Mouse (Mus musculus): ENCODE measurements around the gene Fbxo3.
"Not testable (repeated sequence)": the region's sequence is repeated elsewhere in the genome, so short reads cannot be mapped to it uniquely, and the experiment has no call there.

Fbxo3 gene

DNA sequence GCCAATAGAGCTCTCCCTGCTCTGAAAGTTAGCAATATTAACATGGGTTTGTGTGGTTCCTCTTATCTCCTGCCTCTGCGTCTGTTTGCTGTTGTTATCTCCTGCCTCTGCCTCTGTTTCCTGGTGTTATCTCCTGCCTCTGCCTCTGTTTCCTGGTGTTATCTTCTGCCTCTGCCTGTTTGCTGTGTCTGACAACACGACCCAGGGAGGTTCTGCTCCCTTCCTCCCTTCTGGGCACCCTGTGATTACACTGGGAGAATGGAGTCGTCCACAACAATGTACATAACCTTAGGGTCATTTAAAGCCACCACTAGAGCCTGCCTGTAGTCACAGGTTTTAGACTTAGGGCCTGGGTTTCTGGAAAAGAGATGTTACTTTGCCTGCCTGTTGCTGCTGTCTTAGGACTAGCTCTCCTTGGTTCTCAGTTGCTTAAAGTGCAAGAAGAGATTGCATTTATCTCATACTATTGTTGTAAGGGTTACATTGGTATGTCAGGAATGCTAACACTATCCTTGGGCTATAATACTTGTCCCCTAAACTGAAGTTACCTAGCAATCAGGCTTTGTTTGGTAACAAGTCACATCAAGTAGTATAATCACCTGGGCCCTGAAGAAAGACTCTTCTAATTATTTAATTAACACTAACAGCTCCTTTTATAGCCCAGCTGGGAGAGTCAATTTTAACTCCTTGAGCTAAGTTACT lies 71.2 kb downstream of the Fbxo3 start:
- DNase-seq = no peak

DNA sequence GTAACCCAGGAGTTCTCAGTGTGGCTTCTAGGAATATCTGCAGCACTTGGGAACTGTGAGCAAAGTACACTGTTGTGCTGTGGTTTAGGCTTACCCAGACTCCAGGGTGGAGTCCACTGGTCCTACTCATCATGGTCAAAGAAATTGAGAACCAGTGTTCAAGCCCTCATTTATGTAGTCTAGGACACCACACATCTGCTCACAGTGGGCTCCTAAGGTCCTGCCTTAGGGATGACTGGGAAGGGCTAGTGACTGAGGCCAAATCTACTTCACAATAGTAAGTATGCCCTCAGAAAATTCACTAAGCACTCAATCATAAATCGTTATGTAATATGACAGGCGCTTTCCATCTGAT lies 71.7 kb downstream of the Fbxo3 start:
- DNase-seq = no peak

GRCm38 (mm10) chr2:104099946-104100345 lies 72.4 kb downstream of the Fbxo3 start:
- DNase-seq = no peak

DNA sequence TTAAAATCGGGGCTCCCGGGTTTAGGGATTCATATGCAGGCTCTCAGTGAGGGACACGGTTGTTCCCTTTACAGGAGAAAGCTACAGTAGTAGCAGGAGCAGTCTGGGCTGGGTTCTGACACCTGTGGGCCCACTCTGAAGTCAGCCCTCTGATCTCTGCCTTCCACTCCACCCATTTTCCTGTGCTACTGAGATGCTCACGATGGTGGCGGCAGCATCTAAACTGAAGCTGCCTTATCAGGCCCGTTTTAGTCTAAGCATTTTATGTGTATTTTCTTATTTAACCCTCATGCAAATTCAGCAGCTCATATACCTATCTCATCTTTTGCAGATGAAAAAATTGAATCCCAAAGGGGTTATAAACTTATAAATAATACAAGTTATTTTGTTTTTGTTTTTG lies 77.3 kb downstream of the Fbxo3 start:
- DNase-seq = no peak

GRCm38 (mm10) chr2:104109021-104109420 lies 81.5 kb downstream of the Fbxo3 start:
- DNase-seq = not testable (repeated sequence)

DNA sequence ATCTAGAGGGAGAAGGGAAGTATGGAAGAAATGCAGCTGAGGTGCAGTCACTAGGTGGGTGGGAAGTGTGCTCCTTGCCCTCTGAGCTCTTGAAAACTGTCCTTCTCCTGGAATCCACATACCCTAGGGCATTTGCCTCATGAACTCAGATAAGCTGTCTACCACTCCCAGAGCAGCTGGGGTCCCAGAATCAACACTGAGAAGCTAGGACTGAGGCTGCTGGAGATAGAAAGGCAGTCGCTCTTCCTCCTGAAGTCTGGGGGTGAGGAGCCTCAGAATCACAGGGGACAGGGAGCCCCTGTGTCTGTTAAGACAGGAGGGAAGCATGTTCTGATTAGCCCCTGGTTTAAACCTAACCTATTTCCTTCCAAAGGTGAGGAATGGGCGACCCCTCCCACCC lies 82.0 kb downstream of the Fbxo3 start:
- no peak for DNase-seq

- no peak for DNase-seq
These were observed 82.5 kb downstream of the Fbxo3 start for GRCm38 (mm10) chr2:104110031-104110430.

DNA sequence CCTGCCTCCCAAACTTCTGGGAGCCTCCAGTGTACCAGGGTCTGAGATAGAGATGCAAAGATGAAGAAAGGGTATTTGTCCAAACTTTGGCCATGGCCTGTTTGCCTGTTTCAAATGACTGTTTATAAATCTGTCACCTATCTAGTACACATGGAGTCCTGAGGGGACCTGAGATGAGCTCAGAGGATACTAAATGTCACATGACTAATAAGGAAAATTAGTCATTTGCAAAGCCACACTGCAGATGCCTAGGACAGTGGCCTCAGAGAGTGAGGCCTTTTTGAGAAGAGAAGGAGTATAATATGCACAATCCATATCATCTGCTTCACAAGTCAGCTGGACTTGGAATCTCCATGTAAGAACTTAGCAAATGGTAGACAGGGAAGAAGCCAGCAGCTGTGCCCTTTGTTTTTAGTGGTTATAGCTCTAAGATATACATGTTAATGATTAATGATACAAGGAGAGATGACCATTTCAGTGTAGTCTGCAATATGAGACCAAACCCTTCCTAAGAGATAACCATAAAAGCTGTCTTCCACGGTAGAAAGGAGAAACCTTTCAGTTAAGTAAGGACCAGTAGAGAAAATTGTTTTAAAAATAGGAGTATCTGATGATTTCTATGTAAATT lies 83.8 kb downstream of the Fbxo3 start:
- DNase-seq = not testable (repeated sequence)

All from embryo, embryonic 11 days (tissue).